Mouse (Mus musculus): ENCODE data around the gene Srpk2.
"Not testable (repeated sequence)": the region's sequence is repeated elsewhere in the genome, so short reads cannot be mapped to it uniquely, and the experiment has no call there.

Gene Srpk2

GRCm38 (mm10) chr5:23562278-23563060, 121.9 kb downstream of the Srpk2 start:
- DNase-seq (ENCODE audit: low spot score), result no peak

- DNase-seq (ENCODE audit: low spot score), result no peak
Observed at GRCm38 (mm10) chr5:23561227-23561626, 123.2 kb downstream of the Srpk2 start.

- DNase-seq (ENCODE audit: low spot score), result no peak
Observed at GRCm38 (mm10) chr5:23560171-23560570, 124.2 kb downstream of the Srpk2 start.

GRCm38 (mm10) chr5:23556007-23556770, 128.2 kb downstream of the Srpk2 start:
- no peak for DNase-seq (ENCODE audit: low spot score)

- DNase-seq (ENCODE audit: low spot score), result not testable (repeated sequence)
Observed at GRCm38 (mm10) chr5:23553338-23553737, 131.1 kb downstream of the Srpk2 start.

GRCm38 (mm10) chr5:23551687-23552086, 132.7 kb downstream of the Srpk2 start:
- DNase-seq (ENCODE audit: low spot score), result no peak

- DNase-seq (ENCODE audit: low spot score), result no peak
Observed at GRCm38 (mm10) chr5:23535692-23536091, 148.7 kb downstream of the Srpk2 start.

GRCm38 (mm10) chr5:23531541-23532096, 152.8 kb downstream of the Srpk2 start:
- DNase-seq (ENCODE audit: low spot score), result no peak

- no peak for DNase-seq (ENCODE audit: low spot score)
Observed at GRCm38 (mm10) chr5:23531100-23531499, 153.3 kb downstream of the Srpk2 start.

- no peak for DNase-seq (ENCODE audit: low spot score)
Observed at GRCm38 (mm10) chr5:23524621-23525020, 159.8 kb downstream of the Srpk2 start.

GRCm38 (mm10) chr5:23523936-23524335, 160.5 kb downstream of the Srpk2 start:
- DNase-seq (ENCODE audit: low spot score), result no peak

GRCm38 (mm10) chr5:23521645-23522044, 162.8 kb downstream of the Srpk2 start:
- no peak for DNase-seq (ENCODE audit: low spot score)

GRCm38 (mm10) chr5:23519679-23520078, 164.7 kb downstream of the Srpk2 start:
- DNase-seq (ENCODE audit: low spot score), result no peak

- DNase-seq (ENCODE audit: low spot score), result peak; percentile 44
Observed at GRCm38 (mm10) chr5:23518673-23519072, 165.7 kb downstream of the Srpk2 start.

- DNase-seq (ENCODE audit: low spot score), result no peak
Observed at GRCm38 (mm10) chr5:23517839-23518238, 166.6 kb downstream of the Srpk2 start.

- DNase-seq (ENCODE audit: low spot score), result no peak
Observed at GRCm38 (mm10) chr5:23516962-23517361, 167.5 kb downstream of the Srpk2 start.

- no peak for DNase-seq (ENCODE audit: low spot score)
Observed at GRCm38 (mm10) chr5:23515038-23515437, 169.4 kb downstream of the Srpk2 start.

- no peak for DNase-seq (ENCODE audit: low spot score)
Observed at GRCm38 (mm10) chr5:23513468-23513867, 170.9 kb downstream of the Srpk2 start.

- no peak for DNase-seq (ENCODE audit: low spot score)
Observed at GRCm38 (mm10) chr5:23512556-23512955, 171.9 kb downstream of the Srpk2 start.

GRCm38 (mm10) chr5:23511456-23511855, 173.0 kb downstream of the Srpk2 start:
- DNase-seq (ENCODE audit: low spot score), result no peak

- no peak for DNase-seq (ENCODE audit: low spot score)
Observed at GRCm38 (mm10) chr5:23508630-23509029, 175.8 kb downstream of the Srpk2 start.

- no peak for DNase-seq (ENCODE audit: low spot score)
Observed at GRCm38 (mm10) chr5:23507210-23507609, 177.2 kb downstream of the Srpk2 start.

- DNase-seq (ENCODE audit: low spot score), result no peak
Observed at GRCm38 (mm10) chr5:23505578-23505977, 178.8 kb downstream of the Srpk2 start.
